Mouse (Mus musculus): ENCODE measurements at regions not wholly inside any gene's neighbourhood (a gene's known extent, or its start where the extent isn't known, plus 50 kb on each side); places are given as distances from the start of the nearest gene placed in this dataset.

- Histone ChIP-seq H3K27me3 (no peaks in the 10 kb centered on the region), H3K27ac (no peak overlapping the region), H3K4me1 (no peaks in the 10 kb centered on the region), H3K4me2 (no peak overlapping the region), H3K9me3 (replicated peaks) (no peaks in the 10 kb centered on the region), H3K9ac (no peak overlapping the region), H3K36me3 (ENCODE audit: poor library complexity, severe bottlenecking) (no peaks in the 10 kb centered on the region), H3K4me3 (no peak overlapping the region)
- ATAC-seq, result no peak
Observed at GRCm38 (mm10) chr1:143946933-143947332, 57.0 kb downstream of the Rgs2 start.

GRCm38 (mm10) chr1:143941465-143941864 lies 62.5 kb downstream of the Rgs2 start:
- Histone ChIP-seq H3K9me3 (replicated peaks) (no peaks in the 10 kb centered on the region), H3K4me3 (no peak overlapping the region), H3K9ac (no peak overlapping the region), H3K27me3 (no peaks in the 10 kb centered on the region), H3K36me3 (ENCODE audit: poor library complexity, severe bottlenecking) (no peaks in the 10 kb centered on the region), H3K4me2 (no peak overlapping the region), H3K27ac (no peak overlapping the region), H3K4me1 (peaks cover 4% of the 10 kb centered on the region; the same call in 1 of the 2 replicates)
- 46% methylated on average over 5 of the region's 5 CpGs for WGBS
- ATAC-seq, result peak; percentile 83

DNA sequence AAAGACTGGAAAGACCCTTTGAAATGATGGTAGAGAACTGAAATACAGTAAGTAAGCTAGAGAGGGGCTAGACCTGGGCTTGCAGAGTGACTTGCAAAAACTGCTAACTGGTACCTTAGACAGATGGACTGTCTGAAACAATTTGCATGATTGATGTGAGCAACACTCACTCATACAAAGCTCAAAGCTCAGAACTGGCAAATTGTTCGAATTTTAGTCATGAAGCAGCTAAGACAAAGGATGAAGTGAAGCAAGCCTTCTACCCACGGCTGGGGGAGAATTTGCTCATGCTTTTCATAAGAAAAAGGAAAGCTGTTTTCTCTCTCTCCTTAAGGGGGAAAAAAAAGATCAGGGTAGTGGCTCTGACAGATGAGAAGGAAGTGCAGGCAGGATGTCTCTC lies 64.5 kb downstream of the Rgs2 start:
- H3K9ac ChIP-seq, result no peak overlapping the region
- H3K36me3 ChIP-seq (ENCODE audit: poor library complexity, severe bottlenecking), result no peaks in the 10 kb centered on the region
- H3K4me2 ChIP-seq, result no peak overlapping the region
- no peak overlapping the region for H3K4me3 ChIP-seq
- ATAC-seq, result no peak
- H3K27ac ChIP-seq, result peak overlapping the region; percentile 31; the same call in 1 of the 2 replicates
- WGBS, result 48% methylated on average over 2 of the region's 2 CpGs
- H3K9me3 ChIP-seq (replicated peaks), result no peaks in the 10 kb centered on the region
- no peaks in the 10 kb centered on the region for H3K27me3 ChIP-seq
- H3K4me1 ChIP-seq, result peaks cover 4% of the 10 kb centered on the region; the same call in 1 of the 2 replicates

- Histone ChIP-seq H3K36me3 (ENCODE audit: poor library complexity, severe bottlenecking) (no peaks in the 10 kb centered on the region), H3K27me3 (no peaks in the 10 kb centered on the region), H3K27ac (0 out of 2 replicates have a peak overlapping the region, but pooled peaks have one; percentile 25), H3K9ac (no peak overlapping the region), H3K4me2 (no peak overlapping the region), H3K9me3 (replicated peaks) (no peaks in the 10 kb centered on the region), H3K4me3 (no peak overlapping the region), H3K4me1 (peaks cover 4% of the 10 kb centered on the region; the same call in 1 of the 2 replicates)
- ATAC-seq, result peak; percentile 62; the same call in 1 of the 2 replicates
- WGBS, result 66% methylated on average over 3 of the region's 3 CpGs
Observed at GRCm38 (mm10) chr1:143938569-143938968, 65.4 kb downstream of the Rgs2 start.

- ATAC-seq, result no peak
- no peak overlapping the region for H3K9ac ChIP-seq
- 91% methylated on average over 3 of the region's 3 CpGs for WGBS
Observed at GRCm38 (mm10) chr1:143930798-143931197, 73.2 kb downstream of the Rgs2 start.

DNA sequence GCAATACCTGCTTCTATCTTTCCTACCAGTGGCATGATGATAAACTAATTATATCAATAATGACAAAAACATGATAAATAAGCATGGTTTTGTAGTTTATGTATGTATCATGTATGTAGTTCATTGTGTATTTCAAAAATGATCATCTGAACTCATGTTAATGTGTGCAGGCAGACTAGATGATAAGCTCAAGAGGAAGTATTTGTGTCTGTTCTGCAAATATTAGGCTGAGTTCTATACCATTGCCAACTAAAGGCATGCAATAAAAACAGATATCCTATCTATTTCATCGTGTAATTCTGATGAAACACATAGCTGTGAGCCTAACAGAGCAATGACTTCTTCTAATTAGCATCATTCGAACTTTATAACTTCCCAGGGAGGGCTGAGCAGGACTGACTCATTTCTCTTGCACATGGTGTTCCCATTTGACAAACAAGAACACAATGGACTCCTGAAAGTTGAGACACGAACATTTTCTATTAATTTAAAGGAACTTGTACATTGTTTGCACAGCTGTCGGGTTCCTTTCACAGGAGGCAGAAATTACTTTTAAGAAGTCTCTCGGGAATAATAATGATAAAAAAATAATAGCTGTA lies 74.3 kb downstream of the Rgs2 start:
- Histone ChIP-seq H3K27me3 (no peaks in the 10 kb centered on the region), H3K4me2 (no peak overlapping the region), H3K9me3 (replicated peaks) (no peaks in the 10 kb centered on the region), H3K27ac (no peak overlapping the region), H3K4me3 (no peak overlapping the region), H3K4me1 (no peaks in the 10 kb centered on the region), H3K9ac (no peak overlapping the region), H3K36me3 (ENCODE audit: poor library complexity, severe bottlenecking) (no peaks in the 10 kb centered on the region)
- no peak for ATAC-seq
- 68% methylated on average over 5 of the region's 5 CpGs for WGBS

More at GRCm38 (mm10) chr1:143930798-143931197, 73.2 kb downstream of the Rgs2 start:
- Histone ChIP-seq H3K27ac (no peak overlapping the region), H3K4me2 (no peak overlapping the region), H3K4me1 (no peaks in the 10 kb centered on the region), H3K27me3 (no peaks in the 10 kb centered on the region), H3K4me3 (no peak overlapping the region), H3K36me3 (ENCODE audit: poor library complexity, severe bottlenecking) (no peaks in the 10 kb centered on the region), H3K9me3 (replicated peaks) (no peaks in the 10 kb centered on the region)

GRCm38 (mm10) chr1:143922499-143922898 lies 81.5 kb downstream of the Rgs2 start:
- peaks cover 7% of the 10 kb centered on the region for H3K4me1 ChIP-seq

GRCm38 (mm10) chr1:143920256-143920655 lies 83.7 kb downstream of the Rgs2 start:
- H3K9ac ChIP-seq, result no peak overlapping the region
- 21% methylated on average over 7 of the region's 7 CpGs for WGBS
- peak; percentile 68; the same call in 1 of the 2 replicates for ATAC-seq
- no peak overlapping the region for H3K4me3 ChIP-seq
- H3K36me3 ChIP-seq (ENCODE audit: poor library complexity, severe bottlenecking), result no peaks in the 10 kb centered on the region
- H3K9me3 ChIP-seq (replicated peaks), result no peaks in the 10 kb centered on the region
- no peak overlapping the region for H3K4me2 ChIP-seq
- peaks cover 7% of the 10 kb centered on the region for H3K4me1 ChIP-seq
- H3K27ac ChIP-seq, result no peak overlapping the region
- H3K27me3 ChIP-seq, result no peaks in the 10 kb centered on the region

More at GRCm38 (mm10) chr1:143922499-143922898, 81.5 kb downstream of the Rgs2 start:
- no peaks in the 10 kb centered on the region for H3K36me3 ChIP-seq (ENCODE audit: poor library complexity, severe bottlenecking)
- ATAC-seq, result no peak
- WGBS, result 78% methylated on average over 1 of the region's 1 CpGs
- H3K9me3 ChIP-seq (replicated peaks), result no peaks in the 10 kb centered on the region
- no peak overlapping the region for H3K27ac ChIP-seq
- no peak overlapping the region for H3K9ac ChIP-seq
- H3K27me3 ChIP-seq, result no peaks in the 10 kb centered on the region
- H3K4me3 ChIP-seq, result no peak overlapping the region
- no peak overlapping the region for H3K4me2 ChIP-seq

GRCm38 (mm10) chr1:143918949-143919348 lies 85.0 kb downstream of the Rgs2 start:
- Histone ChIP-seq H3K36me3 (ENCODE audit: poor library complexity, severe bottlenecking) (no peaks in the 10 kb centered on the region), H3K9ac (no peak overlapping the region), H3K27me3 (no peaks in the 10 kb centered on the region), H3K27ac (no peak overlapping the region), H3K4me1 (peaks cover 7% of the 10 kb centered on the region), H3K9me3 (replicated peaks) (no peaks in the 10 kb centered on the region), H3K4me2 (no peak overlapping the region), H3K4me3 (no peak overlapping the region)
- no peak for ATAC-seq
- 88% methylated on average over 5 of the region's 5 CpGs for WGBS

- H3K36me3 ChIP-seq (ENCODE audit: poor library complexity, severe bottlenecking), result no peaks in the 10 kb centered on the region
- no peak overlapping the region for H3K4me2 ChIP-seq
- 88% methylated on average over 9 of the region's 9 CpGs for WGBS
- no peak overlapping the region for H3K27ac ChIP-seq
- H3K27me3 ChIP-seq, result no peaks in the 10 kb centered on the region
- H3K9ac ChIP-seq, result no peak overlapping the region
- ATAC-seq, result no peak
- no peaks in the 10 kb centered on the region for H3K9me3 ChIP-seq (replicated peaks)
- peaks cover 7% of the 10 kb centered on the region for H3K4me1 ChIP-seq
- no peak overlapping the region for H3K4me3 ChIP-seq
Observed at GRCm38 (mm10) chr1:143918146-143918774, 85.7 kb downstream of the Rgs2 start.

DNA sequence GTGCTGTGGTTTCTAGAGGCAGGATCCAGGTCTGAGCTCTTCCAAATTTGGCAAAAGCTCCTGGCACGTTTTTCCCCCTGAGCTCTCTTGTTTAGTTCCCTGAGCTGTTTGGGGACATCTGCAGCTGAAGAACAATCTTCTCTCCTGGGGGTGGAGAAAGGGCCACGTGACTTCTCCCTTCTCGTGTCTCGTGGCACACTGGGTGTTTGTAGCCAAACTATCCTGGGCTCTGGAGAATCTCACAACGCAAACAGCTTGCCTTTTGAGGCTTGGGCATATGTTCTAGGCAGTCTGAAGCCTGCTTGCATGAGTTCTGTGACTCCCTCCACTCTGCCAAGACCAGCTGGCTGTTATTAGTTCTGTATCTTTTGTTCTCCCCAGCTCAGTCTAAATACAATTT lies 86.3 kb downstream of the Rgs2 start:
- Histone ChIP-seq H3K4me2 (no peak overlapping the region), H3K9ac (no peak overlapping the region), H3K27me3 (no peaks in the 10 kb centered on the region), H3K27ac (no peak overlapping the region), H3K36me3 (ENCODE audit: poor library complexity, severe bottlenecking) (no peaks in the 10 kb centered on the region), H3K4me1 (peaks cover 7% of the 10 kb centered on the region), H3K4me3 (no peak overlapping the region), H3K9me3 (replicated peaks) (no peaks in the 10 kb centered on the region)
- WGBS, result 77% methylated on average over 5 of the region's 5 CpGs
- peak; percentile 57; the same call in 1 of the 2 replicates for ATAC-seq

DNA sequence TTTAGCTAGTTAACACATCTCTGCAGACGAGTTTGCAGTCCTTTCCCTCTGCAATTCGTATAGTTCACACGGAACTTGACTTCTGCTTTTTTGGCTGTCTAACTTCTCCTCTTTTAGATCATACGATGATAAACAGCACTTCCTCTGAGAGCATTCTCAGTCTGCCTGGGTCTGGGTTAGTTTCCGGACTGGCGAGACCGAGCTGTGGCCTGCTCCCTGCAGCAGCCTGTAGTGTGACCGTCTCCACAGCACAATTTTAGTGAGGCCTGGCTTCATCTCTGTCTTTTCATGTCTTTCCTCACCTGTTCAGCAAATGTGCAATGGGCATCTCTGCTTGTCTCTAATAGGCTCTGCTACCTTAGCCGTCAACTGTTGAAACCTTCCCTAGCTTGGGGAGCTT lies 87.4 kb downstream of the Rgs2 start:
- H3K27ac ChIP-seq, result no peak overlapping the region

More for the DNA sequence above, 87.4 kb downstream of the Rgs2 start:
- Histone ChIP-seq H3K4me2 (no peak overlapping the region), H3K27me3 (no peaks in the 10 kb centered on the region), H3K4me1 (peaks cover 7% of the 10 kb centered on the region), H3K9me3 (replicated peaks) (no peaks in the 10 kb centered on the region), H3K4me3 (no peak overlapping the region), H3K36me3 (ENCODE audit: poor library complexity, severe bottlenecking) (no peaks in the 10 kb centered on the region), H3K9ac (no peak overlapping the region)
- no peak for ATAC-seq
- WGBS, result 93% methylated on average over 9 of the region's 9 CpGs

Data from forebrain, embryonic 13.5 days (tissue).